In genomic region chr2:45112021-45112747, GRCm38 (mm10) we compare ENCODE assay signal across 8 mouse cellular contexts. TPM values are rescaled to one million over a fixed set of nuclear protein-coding genes. Genes with fewer than 3 reads are reported as not detected.
DNase-seq lines count a peak whose midpoint lies in the region; ATAC-seq and TF ChIP-seq lines count a peak whose summit lies in the region.

No protein-coding gene starts in this region.

- peak overlapping the region; percentile 100 for H3K27ac ChIP-seq in heart, embryonic 10.5 days
- peak overlapping the region; percentile 83 for H3K27ac ChIP-seq in heart, embryonic 16.5 days (ENCODE audit: low read length)
- peak overlapping the region; percentile 95 for H3K27ac ChIP-seq in lung, postnatal 0 days (ENCODE audit: low read length)

- no peak for TF ChIP-seq CTCF in lung, postnatal 0 days (IDR thresholded peaks at IDR 0.05)

- H3K36me3 ChIP-seq in heart, embryonic 10.5 days, result no peaks in the 10 kb centered on the region
- H3K36me3 ChIP-seq in heart, embryonic 16.5 days (ENCODE audit: control insufficient read depth, insufficient read depth), result no peaks in the 10 kb centered on the region
- H3K36me3 ChIP-seq in lung, postnatal 0 days (ENCODE audit: insufficient read depth, low read length), result no peaks in the 10 kb centered on the region

- no peak for DNase-seq in heart, embryonic 10.5 days (ENCODE audit: low spot score)
- no peak for DNase-seq in heart, adult 8-10 months (ENCODE audit: low spot score)
- DNase-seq in Muller cell, postnatal 12 days (ENCODE audit: inconsistent ontology term), result peak; percentile 48
- no peak for DNase-seq in lung, postnatal 0 days (ENCODE audit: low spot score)
- no peak for DNase-seq in ovary, postnatal 36 days (ENCODE audit: low spot score)
- no peak for DNase-seq in layer of hippocampus, postnatal 36 days
- DNase-seq in embryo, embryonic 10.5 days (ENCODE audit: low spot score), result no peak

- peaks cover 22% of the 10 kb centered on the region; the same call in 1 of the 2 replicates for H3K4me1 ChIP-seq in heart, embryonic 10.5 days
- peaks cover 13% of the 10 kb centered on the region for H3K4me1 ChIP-seq in heart, embryonic 16.5 days (ENCODE audit: control insufficient read depth, insufficient read depth, low read length)
- H3K4me1 ChIP-seq in lung, postnatal 0 days (ENCODE audit: insufficient read depth, low read depth, low read length), result no peaks in the 10 kb centered on the region

- peak overlapping the region; percentile 74 for H3K4me2 ChIP-seq in heart, embryonic 16.5 days (ENCODE audit: low read depth, low read length)
- H3K4me2 ChIP-seq in lung, postnatal 0 days (replicated peaks; ENCODE audit: low read depth, low read length), result peak overlapping the region; percentile 66

- no peak for ATAC-seq in heart, embryonic 16.5 days (replicated peaks; ENCODE audit: extremely low read depth, insufficient read depth, low FRiP score)
- ATAC-seq in lung, postnatal 0 days, result no peak

- H3K4me3 ChIP-seq in heart, embryonic 10.5 days, result peak overlapping the region; percentile 98
- H3K4me3 ChIP-seq in heart, embryonic 16.5 days (ENCODE audit: low read length), result peak overlapping the region; percentile 66
- H3K4me3 ChIP-seq in lung, postnatal 0 days (ENCODE audit: low read depth, low read length), result peak overlapping the region; percentile 73

- WGBS in heart, embryonic 10.5 days, result 6% methylated on average over 9 of the region's 9 CpGs
- WGBS in heart, embryonic 16.5 days, result 19% methylated on average over 9 of the region's 9 CpGs
- WGBS in lung, postnatal 0 days, result 8% methylated on average over 9 of the region's 9 CpGs

- H3K27me3 ChIP-seq in heart, embryonic 10.5 days (ENCODE audit: insufficient read depth, poor library complexity, severe bottlenecking), result no peaks in the 10 kb centered on the region
- H3K27me3 ChIP-seq in heart, embryonic 16.5 days (ENCODE audit: control insufficient read depth, insufficient read depth, low read length), result no peaks in the 10 kb centered on the region
- H3K27me3 ChIP-seq in lung, postnatal 0 days (replicated peaks; ENCODE audit: insufficient read depth, low read length), result no peaks in the 10 kb centered on the region

- TF ChIP-seq EP300 in lung, postnatal 0 days (IDR thresholded peaks at IDR 0.05), result no peak

- H3K9ac ChIP-seq in heart, embryonic 16.5 days (ENCODE audit: low read length), result peak overlapping the region; percentile 98
- H3K9ac ChIP-seq in lung, postnatal 0 days (replicated peaks; ENCODE audit: low read depth), result peak overlapping the region; percentile 48

- no peaks in the 10 kb centered on the region for H3K9me3 ChIP-seq in heart, embryonic 10.5 days
- H3K9me3 ChIP-seq in heart, embryonic 16.5 days (replicated peaks; ENCODE audit: control insufficient read depth, low read length), result no peaks in the 10 kb centered on the region
- no peaks in the 10 kb centered on the region for H3K9me3 ChIP-seq in lung, postnatal 0 days (ENCODE audit: low read length)

RNA-seq across cellular contexts. Expression of gene Zeb2, which starts 5.0 kb away (rescaled TPM):
- polyA plus RNA-seq in heart, embryonic 10.5 days (2016; fragmentation: Nextera tagmentation; extraction: Ambion mirVana), result 22.8 and 25.1 TPM in 2 replicates
- 10 to 100 TPM; 41.1 to 54.9 (median 50.8) TPM for total RNA-seq in heart, adult 8-10 months (2022)
- polyA plus RNA-seq in heart, embryonic 16.5 days (2015; fragmentation: Nextera tagmentation; extraction: Ambion mirVana), result 19.9 and 25.2 TPM in 2 replicates
- 36.4 and 44.9 TPM in 2 replicates for polyA plus RNA-seq in lung, postnatal 0 days (2015; fragmentation: Nextera tagmentation; extraction: Ambion mirVana)
- 100 to 1,000 TPM; 402 to 403 TPM for total RNA-seq in layer of hippocampus, postnatal 36 days (2021)
